In the genomic region with DNA sequence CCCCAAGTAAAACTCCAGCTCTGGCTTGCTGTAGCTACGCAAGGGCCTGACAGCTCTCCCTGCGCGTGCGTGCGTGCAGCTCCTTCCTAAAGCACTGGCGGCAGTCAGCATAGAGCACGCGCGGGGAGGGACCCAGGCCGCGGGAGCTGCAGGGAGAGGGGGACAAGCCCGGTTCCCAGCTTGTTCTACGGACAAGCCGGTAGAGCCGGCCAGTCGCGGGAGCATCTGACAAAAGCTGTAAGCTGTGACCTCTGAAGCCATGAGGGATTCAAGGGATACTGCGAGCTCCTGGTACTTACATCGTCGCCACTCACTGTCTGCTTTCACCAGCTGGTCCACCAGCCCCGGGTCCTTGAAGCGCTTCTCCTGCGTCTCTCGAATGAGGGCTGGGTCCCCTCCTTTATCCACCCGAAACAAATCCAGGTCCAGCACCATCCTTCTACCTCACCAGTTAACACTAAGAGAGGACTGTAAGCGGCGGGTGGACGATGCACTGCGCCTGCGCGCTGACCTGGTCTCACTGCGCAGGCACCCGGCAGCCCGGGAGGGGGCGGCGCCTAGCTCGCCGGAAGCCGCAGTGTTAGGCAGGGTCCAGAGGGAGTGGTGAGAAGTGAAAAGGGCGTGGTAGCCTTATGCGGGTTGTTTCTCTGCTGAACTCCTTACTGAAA, we compare ENCODE assay signal across 8 mouse cellular contexts. TPM values are rescaled to one million over a fixed set of nuclear protein-coding genes. Genes with fewer than 3 reads are reported as not detected.
DNase-seq lines count a peak whose midpoint lies in the region; ATAC-seq lines count a peak whose summit lies in the region.

TSS of gene Sars (minus strand) at position 512 of the 668 bp plus-strand sequence.

- no peaks in the 10 kb centered on the region for H3K27me3 ChIP-seq in heart, embryonic 13.5 days (replicated peaks)
- H3K27me3 ChIP-seq in liver, embryonic 12.5 days (replicated peaks): peaks cover 4% of the 10 kb centered on the region; the same call in 1 of the 2 replicates
- H3K27me3 ChIP-seq in stomach, embryonic 15.5 days (replicated peaks): no peaks in the 10 kb centered on the region

- peaks cover 24% of the 10 kb centered on the region for H3K4me1 ChIP-seq in heart, embryonic 13.5 days
- peaks cover 48% of the 10 kb centered on the region for H3K4me1 ChIP-seq in liver, embryonic 12.5 days
- peaks cover 12% of the 10 kb centered on the region; the same call in 1 of the 2 replicates for H3K4me1 ChIP-seq in stomach, embryonic 15.5 days

- under 1% methylated on average over 41 of the region's 41 CpGs for WGBS in heart, embryonic 13.5 days
- under 1% methylated on average over 41 of the region's 41 CpGs for WGBS in liver, embryonic 12.5 days (ENCODE audit: insufficient replicate concordance)
- WGBS in stomach, embryonic 15.5 days: under 1% methylated on average over 41 of the region's 41 CpGs

- peak within 1 kb of the TSS; percentile 80 for H3K27ac ChIP-seq in heart, embryonic 13.5 days (replicated peaks)
- H3K27ac ChIP-seq in liver, embryonic 12.5 days: peak within 1 kb of the TSS; percentile 84
- H3K27ac ChIP-seq in stomach, embryonic 15.5 days: peak within 1 kb of the TSS; percentile 90

- H3K36me3 ChIP-seq in heart, embryonic 13.5 days: peaks cover 19% of the 10 kb centered on the region
- H3K36me3 ChIP-seq in liver, embryonic 12.5 days: peaks cover 32% of the 10 kb centered on the region
- no peaks in the 10 kb centered on the region for H3K36me3 ChIP-seq in stomach, embryonic 15.5 days

- H3K9me3 ChIP-seq in heart, embryonic 13.5 days: no peaks in the 10 kb centered on the region
- H3K9me3 ChIP-seq in liver, embryonic 12.5 days (replicated peaks): no peaks in the 10 kb centered on the region
- H3K9me3 ChIP-seq in stomach, embryonic 15.5 days: no peaks in the 10 kb centered on the region

- peak within 1 kb of the TSS; percentile 78 for H3K4me3 ChIP-seq in heart, embryonic 13.5 days
- peak within 1 kb of the TSS; percentile 77 for H3K4me3 ChIP-seq in liver, embryonic 12.5 days
- H3K4me3 ChIP-seq in stomach, embryonic 15.5 days (replicated peaks): peak within 1 kb of the TSS; percentile 86

- peak; percentile 92 for DNase-seq in CD4-positive helper T cell, adult 2 months (ENCODE audit: low read depth, low spot score)
- DNase-seq in brain, embryonic 18.5 days (ENCODE audit: low read depth, low spot score): peak; percentile 79
- peak; percentile 96 for DNase-seq in kidney, postnatal 10 days
- peak; percentile 86 to 88 for DNase-seq in natural killer cell, adult 2 months (ENCODE audit: low spot score in 2 of 2)

- peak; percentile 91 for ATAC-seq in erythroid progenitor cell, adult 5-6 weeks (replicated peaks; ENCODE audit: low FRiP score, poor library complexity, severe bottlenecking)
- peak; percentile 95 for ATAC-seq in heart, embryonic 13.5 days (ENCODE audit: extremely low read depth, insufficient number of reproducible peaks, low FRiP score, low TSS enrichment)
- peak; percentile 97 for ATAC-seq in liver, embryonic 12.5 days
- peak; percentile 98 for ATAC-seq in stomach, embryonic 15.5 days (ENCODE audit: insufficient read depth, low FRiP score, low read depth)

- peak within 1 kb of the TSS; percentile 96 for H3K4me2 ChIP-seq in heart, embryonic 13.5 days
- H3K4me2 ChIP-seq in liver, embryonic 12.5 days: peak within 1 kb of the TSS; percentile 79
- H3K4me2 ChIP-seq in stomach, embryonic 15.5 days: peak within 1 kb of the TSS; percentile 69

- H3K9ac ChIP-seq in heart, embryonic 13.5 days: peak within 1 kb of the TSS; percentile 88
- H3K9ac ChIP-seq in liver, embryonic 12.5 days: peak within 1 kb of the TSS; percentile 86
- H3K9ac ChIP-seq in stomach, embryonic 15.5 days: peak within 1 kb of the TSS; percentile 75

RNA-seq across cellular contexts. Expression of gene Sars, which starts in this region (rescaled TPM):
- 27.4 and 30.6 TPM in 2 replicates for total RNA-seq in erythroid progenitor cell, adult 5-6 weeks (2015; ENCODE audit: low replicate concordance)
- 107 and 211 TPM in 2 replicates for total RNA-seq in erythroid progenitor cell, adult 5-6 weeks (2017; ENCODE audit: low replicate concordance)
- polyA plus RNA-seq in heart, embryonic 13.5 days (2015; fragmentation: Nextera tagmentation; extraction: Ambion mirVana): 78.2 and 91.4 TPM in 2 replicates
- 132 and 134 TPM in 2 replicates for polyA plus RNA-seq in liver, embryonic 12.5 days (2016; fragmentation: Nextera tagmentation; extraction: Ambion mirVana)
- 124 and 142 TPM in 2 replicates for polyA plus RNA-seq in stomach, embryonic 15.5 days (2015; fragmentation: Nextera tagmentation; extraction: Ambion mirVana)

Comparison
In these comparisons a context has a peak if more than half of its experiments do, and no peak if none do; other contexts are left out.
1. Peak in every context shown above with its lines: DNase-seq, ATAC-seq, H3K4me3 ChIP-seq and H3K27ac ChIP-seq.